ENCODE assay signal across 8 mouse cellular contexts in the genomic region with DNA sequence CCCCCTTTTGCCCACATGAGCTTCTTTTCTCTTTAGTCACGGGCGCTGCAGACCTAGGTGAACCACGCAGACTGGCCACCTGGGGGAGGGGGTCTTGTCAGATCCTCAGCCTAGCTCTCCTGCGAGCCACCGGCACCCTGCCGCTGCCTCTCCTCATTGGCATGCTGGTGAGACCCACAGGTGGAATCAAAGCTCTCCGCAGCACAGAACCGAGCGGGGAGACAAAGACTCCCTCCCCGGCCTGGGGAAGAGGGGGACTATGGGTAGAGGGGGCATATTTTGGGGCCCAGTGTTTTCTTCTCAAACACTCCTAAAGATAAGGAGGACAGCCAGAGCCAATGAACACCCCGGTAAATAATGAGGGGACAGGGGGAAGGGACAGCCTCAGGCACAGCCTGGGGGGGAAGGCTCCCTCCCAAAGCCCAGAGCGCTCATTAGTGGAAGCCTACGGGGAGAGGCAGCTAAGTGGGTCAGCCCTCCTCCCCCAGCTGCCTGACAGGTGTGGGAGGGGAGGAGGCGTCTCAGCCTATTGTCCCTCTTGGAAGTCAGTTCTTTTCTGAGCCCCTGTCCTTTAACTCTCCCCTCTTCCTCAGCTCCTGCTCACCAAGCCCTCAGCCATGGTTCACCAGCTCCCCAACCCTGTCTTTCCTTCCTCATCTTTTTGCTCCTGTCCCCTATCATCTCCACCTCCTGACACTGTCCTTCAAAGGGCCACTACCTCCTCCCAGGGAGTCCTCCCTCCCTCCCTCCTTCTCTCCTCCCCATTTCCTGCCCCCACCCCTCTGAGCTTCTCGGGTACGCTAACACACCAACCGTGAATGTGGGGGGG. TPM values are rescaled to one million over a fixed set of nuclear protein-coding genes. Genes with fewer than 3 reads are reported as not detected.
A peak's percentile ranks its signal among the peaks of the same experiment; 100 is the strongest.
DNase-seq lines count a peak whose midpoint lies in the region; ATAC-seq and TF ChIP-seq lines count a peak whose summit lies in the region.
"Had no signal": no experiment of that assay in that cellular context is flagged by ENCODE, and none has a peak within 500 bp of the region (broad histone marks: within the 10 kb centered on the region; RNA-seq: fewer than 3 reads in every experiment).

No protein-coding gene starts in this region.

- H3K4me1 ChIP-seq in lung, embryonic 16.5 days (replicated peaks; ENCODE audit: control insufficient read depth, insufficient read depth, low read length): peaks cover 26% of the 10 kb centered on the region
- H3K4me1 ChIP-seq in heart, postnatal 0 days (ENCODE audit: control insufficient read depth, insufficient read depth): no peaks in the 10 kb centered on the region
- H3K4me1 ChIP-seq in midbrain, embryonic 14.5 days (ENCODE audit: control insufficient read depth, insufficient read depth, low read length): peaks cover 40% of the 10 kb centered on the region

- peak overlapping the region; percentile 44 for H3K4me2 ChIP-seq in lung, embryonic 16.5 days (ENCODE audit: low read depth, low read length)
- H3K4me2 ChIP-seq in heart, postnatal 0 days (ENCODE audit: low read depth, low read length): peak overlapping the region; percentile 20; the same call in 1 of the 2 replicates
- H3K4me2 ChIP-seq in midbrain, embryonic 14.5 days (ENCODE audit: low read length): peak overlapping the region; percentile 47

- peak overlapping the region; percentile 7; the same call in 1 of the 2 replicates for H3K4me3 ChIP-seq in lung, embryonic 16.5 days (ENCODE audit: low read length)
- peak overlapping the region; percentile 10; the same call in 1 of the 2 replicates for H3K4me3 ChIP-seq in heart, postnatal 0 days (ENCODE audit: low read depth, low read length)
- H3K4me3 ChIP-seq in midbrain, embryonic 14.5 days (replicated peaks; ENCODE audit: low read depth, low read length): peak overlapping the region; percentile 4; the same call in 1 of the 2 replicates

- no peak overlapping the region for H3K27ac ChIP-seq in lung, embryonic 16.5 days (ENCODE audit: low read length)
- no peak overlapping the region for H3K27ac ChIP-seq in heart, postnatal 0 days (ENCODE audit: low read depth)
- H3K27ac ChIP-seq in midbrain, embryonic 14.5 days (replicated peaks; ENCODE audit: low read depth, low read length): peak overlapping the region; percentile 92

- no peaks in the 10 kb centered on the region for H3K9me3 ChIP-seq in lung, embryonic 16.5 days (ENCODE audit: control insufficient read depth, low read length)
- H3K9me3 ChIP-seq in heart, postnatal 0 days (replicated peaks; ENCODE audit: control insufficient read depth, low read length): no peaks in the 10 kb centered on the region
- no peaks in the 10 kb centered on the region for H3K9me3 ChIP-seq in midbrain, embryonic 14.5 days (ENCODE audit: control insufficient read depth, low read length)

- 7% methylated on average over 17 of the region's 17 CpGs for WGBS in lung, embryonic 16.5 days
- 7% methylated on average over 17 of the region's 17 CpGs for WGBS in heart, postnatal 0 days
- under 1% methylated on average over 17 of the region's 17 CpGs for WGBS in midbrain, embryonic 14.5 days

- ATAC-seq in lung, embryonic 16.5 days (ENCODE audit: low read depth): no peak
- ATAC-seq in heart, postnatal 0 days (ENCODE audit: insufficient read depth, low read depth): no peak
- peak; percentile 59; the same call in 1 of the 2 replicates for ATAC-seq in midbrain, embryonic 14.5 days (ENCODE audit: low FRiP score, low TSS enrichment)
- no peak for ATAC-seq in activated CD4-positive, CD25-positive, alpha-beta regulatory T cell, adult 4 months

- no peak for DNase-seq in lung, postnatal 25 days (ENCODE audit: low spot score)
- no peak for DNase-seq in heart, postnatal 0 days (ENCODE audit: low spot score)
- DNase-seq in midbrain, embryonic 14.5 days: peak; percentile 78
- DNase-seq in thymus, postnatal 4 days: peak; percentile 73
- no peak for DNase-seq in spleen, postnatal 36 days (ENCODE audit: low spot score in 2 of 2)
- DNase-seq: adrenal gland, adult 8-10 months had no signal

- TF ChIP-seq CTCF in heart, postnatal 0 days (IDR thresholded peaks at IDR 0.05; ENCODE audit: low read depth): no peak

- no peak for TF ChIP-seq EP300 in heart, postnatal 0 days (IDR thresholded peaks at IDR 0.05; ENCODE audit: low read depth)

- H3K9ac ChIP-seq in lung, embryonic 16.5 days (ENCODE audit: low read length): peak overlapping the region; percentile 50
- no peak overlapping the region for H3K9ac ChIP-seq in heart, postnatal 0 days (replicated peaks; ENCODE audit: low read depth, low read length)
- H3K9ac ChIP-seq in midbrain, embryonic 14.5 days (replicated peaks; ENCODE audit: low read length): peak overlapping the region; percentile 36

- peaks cover 14% of the 10 kb centered on the region for H3K36me3 ChIP-seq in lung, embryonic 16.5 days (ENCODE audit: control insufficient read depth, insufficient read depth, low read length)
- H3K36me3 ChIP-seq in heart, postnatal 0 days (replicated peaks; ENCODE audit: control insufficient read depth, insufficient read depth, low read length): peaks cover 16% of the 10 kb centered on the region
- peaks cover 24% of the 10 kb centered on the region for H3K36me3 ChIP-seq in midbrain, embryonic 14.5 days (ENCODE audit: control insufficient read depth, insufficient read depth, low read length)

- no peaks in the 10 kb centered on the region; the same call in 1 of the 2 replicates for H3K27me3 ChIP-seq in lung, embryonic 16.5 days (ENCODE audit: control insufficient read depth, insufficient read depth, low read depth, low read length)
- H3K27me3 ChIP-seq in heart, postnatal 0 days (ENCODE audit: control insufficient read depth, insufficient read depth, low read length): peaks cover 26% of the 10 kb centered on the region
- no peaks in the 10 kb centered on the region for H3K27me3 ChIP-seq in midbrain, embryonic 14.5 days (ENCODE audit: control insufficient read depth, insufficient read depth, low read length)

RNA-seq across cellular contexts. Expression of a gene that starts 25.3 kb away (rescaled TPM):
- polyA plus RNA-seq in lung, embryonic 16.5 days (2015; fragmentation: Nextera tagmentation; extraction: Ambion mirVana): 10.4 and 11.8 TPM in 2 replicates
- total RNA-seq in heart, postnatal 0 days (2014; rRNA removed; ENCODE audit: low replicate concordance): 38.4 and 59.5 TPM in 2 replicates
- 2.6 and 2.7 TPM in 2 replicates for polyA plus RNA-seq in heart, postnatal 0 days (2015; fragmentation: Nextera tagmentation; extraction: Ambion mirVana)
- polyA plus RNA-seq in midbrain, embryonic 14.5 days (2014; fragmentation: Nextera tagmentation; extraction: Ambion mirVana): 34.0 and 37.0 TPM in 2 replicates
- not detected for polyA plus RNA-seq in activated CD4-positive, CD25-positive, alpha-beta regulatory T cell, adult 4 months (2017; shearing (Covaris generic))

RNA-seq across cellular contexts. Expression of a gene that starts 35.2 kb away (rescaled TPM):
- 212 and 220 TPM in 2 replicates for polyA plus RNA-seq in lung, embryonic 16.5 days (2015; fragmentation: Nextera tagmentation; extraction: Ambion mirVana)
- total RNA-seq in heart, postnatal 0 days (2014; rRNA removed; ENCODE audit: low replicate concordance): 53.5 and 90.6 TPM in 2 replicates
- polyA plus RNA-seq in heart, postnatal 0 days (2015; fragmentation: Nextera tagmentation; extraction: Ambion mirVana): 81.7 and 88.9 TPM in 2 replicates
- 190 and 241 TPM in 2 replicates for polyA plus RNA-seq in midbrain, embryonic 14.5 days (2014; fragmentation: Nextera tagmentation; extraction: Ambion mirVana)
- polyA plus RNA-seq in activated CD4-positive, CD25-positive, alpha-beta regulatory T cell, adult 4 months (2017; shearing (Covaris generic)): 100 to 1,000 TPM; 299 to 310 TPM

RNA-seq across cellular contexts. Expression of a gene that starts 56.1 kb away (rescaled TPM):
- 0.65 and 1.2 TPM in 2 replicates for polyA plus RNA-seq in lung, embryonic 16.5 days (2015; fragmentation: Nextera tagmentation; extraction: Ambion mirVana)
- not detected in 2 replicates for total RNA-seq in heart, postnatal 0 days (2014; rRNA removed; ENCODE audit: low replicate concordance)
- 0.25 and 0.33 TPM in 2 replicates for polyA plus RNA-seq in heart, postnatal 0 days (2015; fragmentation: Nextera tagmentation; extraction: Ambion mirVana)
- polyA plus RNA-seq in midbrain, embryonic 14.5 days (2014; fragmentation: Nextera tagmentation; extraction: Ambion mirVana): 0.97 and 2.0 TPM in 2 replicates
- 1 to 10 TPM in 1 of 2 experiments, not detected in 1; 1.1 TPM for polyA plus RNA-seq in activated CD4-positive, CD25-positive, alpha-beta regulatory T cell, adult 4 months (2017; shearing (Covaris generic))

Comparison
In these comparisons a context has a peak if more than half of its experiments do, and no peak if none do; other contexts are left out.
1. DNase-seq: peak in midbrain, embryonic 14.5 days (single experiment) and thymus, postnatal 4 days (single experiment); none in lung, postnatal 25 days (single experiment), heart, postnatal 0 days (single experiment) and spleen, postnatal 36 days (0 of 2).
2. Peak in every context shown above with its lines, with median percentiles within 50 percentile points of each other: H3K4me2 ChIP-seq and H3K4me3 ChIP-seq.